In genomic region chr6:39376775-39377174, GRCm38 (mm10) we compare ENCODE assay signal across 8 mouse cellular contexts. TPM values are rescaled to one million over a fixed set of nuclear protein-coding genes. Genes with fewer than 3 reads are reported as not detected.
A peak's percentile ranks its signal among the peaks of the same experiment; 100 is the strongest.
DNase-seq lines count a peak whose midpoint lies in the region; ATAC-seq and TF ChIP-seq lines count a peak whose summit lies in the region.

No protein-coding gene starts in this region.

- 0 out of 2 replicates have a peak, but pooled peaks cover 4% of the 10 kb centered on the region for H3K36me3 ChIP-seq in lung, embryonic 16.5 days (ENCODE audit: control insufficient read depth, insufficient read depth, low read length)
- H3K36me3 ChIP-seq in forebrain, embryonic 10.5 days (replicated peaks), result peaks cover 16% of the 10 kb centered on the region
- 0 out of 2 replicates have a peak, but pooled peaks cover 3% of the 10 kb centered on the region for H3K36me3 ChIP-seq in limb, embryonic 11.5 days (ENCODE audit: control insufficient read depth, insufficient read depth, low read length)

- peaks cover 16% of the 10 kb centered on the region for H3K4me1 ChIP-seq in lung, embryonic 16.5 days (replicated peaks; ENCODE audit: control insufficient read depth, insufficient read depth, low read length)
- peaks cover 33% of the 10 kb centered on the region for H3K4me1 ChIP-seq in forebrain, embryonic 10.5 days
- H3K4me1 ChIP-seq in limb, embryonic 11.5 days (ENCODE audit: control insufficient read depth, insufficient read depth, low read length), result no peaks in the 10 kb centered on the region
- H3K4me1 ChIP-seq in olfactory bulb, adult 2 months (ENCODE audit: control insufficient read depth, insufficient read depth, low read length), result peaks cover 3% of the 10 kb centered on the region; the same call in 1 of the 2 replicates

- ATAC-seq in lung, embryonic 16.5 days (ENCODE audit: low read depth), result no peak
- no peak for ATAC-seq in limb, embryonic 11.5 days (ENCODE audit: insufficient number of reproducible peaks, low FRiP score, low TSS enrichment, low read depth)
- no peak for ATAC-seq in frontal cortex, adult (ENCODE audit: low TSS enrichment)

- no peaks in the 10 kb centered on the region for H3K9me3 ChIP-seq in lung, embryonic 16.5 days (ENCODE audit: control insufficient read depth, low read length)
- no peaks in the 10 kb centered on the region; the same call in 1 of the 2 replicates for H3K9me3 ChIP-seq in forebrain, embryonic 10.5 days
- no peaks in the 10 kb centered on the region for H3K9me3 ChIP-seq in limb, embryonic 11.5 days (ENCODE audit: control insufficient read depth, low read length)

- TF ChIP-seq POLR2A in olfactory bulb, adult 2 months (IDR thresholded peaks at IDR 0.05; ENCODE audit: insufficient read depth, low read depth, low read length), result no peak

- H3K4me3 ChIP-seq in lung, embryonic 16.5 days (ENCODE audit: low read length), result peak overlapping the region; percentile 90
- H3K4me3 ChIP-seq in forebrain, embryonic 10.5 days, result peak overlapping the region; percentile 99
- H3K4me3 ChIP-seq in limb, embryonic 11.5 days (ENCODE audit: low read depth, low read length), result peak overlapping the region; percentile 92
- peak overlapping the region; percentile 84 for H3K4me3 ChIP-seq in olfactory bulb, adult 2 months (ENCODE audit: insufficient read depth, low read depth, low read length)

- DNase-seq in lung, postnatal 36 days, result no peak
- no peak for DNase-seq in forebrain, embryonic 10.5 days (ENCODE audit: extremely low spot score, low spot score)
- no peak for DNase-seq in limb, embryonic 11.5 days (ENCODE audit: low spot score)
- no peak for DNase-seq in kidney, postnatal 14 days
- no peak for DNase-seq in layer of hippocampus, adult 18-20 months (ENCODE audit: low spot score in 2 of 2)

- H3K27me3 ChIP-seq in lung, embryonic 16.5 days (ENCODE audit: control insufficient read depth, insufficient read depth, low read depth, low read length), result no peaks in the 10 kb centered on the region
- peaks cover 33% of the 10 kb centered on the region for H3K27me3 ChIP-seq in forebrain, embryonic 10.5 days (ENCODE audit: poor library complexity, severe bottlenecking)
- H3K27me3 ChIP-seq in limb, embryonic 11.5 days (ENCODE audit: control insufficient read depth, insufficient read depth, low read length), result no peaks in the 10 kb centered on the region

- 10% methylated on average over 9 of the region's 9 CpGs for whole genome bisulfite sequencing in lung, embryonic 16.5 days
- 31% methylated on average over 9 of the region's 9 CpGs for WGBS in forebrain, embryonic 10.5 days
- 22% methylated on average over 9 of the region's 9 CpGs for WGBS in limb, embryonic 11.5 days
- WGBS in olfactory bulb, adult 2 months, result 18% methylated on average over 9 of the region's 9 CpGs

- TF ChIP-seq CTCF in olfactory bulb, adult 2 months (IDR thresholded peaks at IDR 0.05; ENCODE audit: insufficient read depth, low read depth, low read length), result no peak

- H3K9ac ChIP-seq in lung, embryonic 16.5 days (ENCODE audit: low read length), result peak overlapping the region; percentile 92
- H3K9ac ChIP-seq in limb, embryonic 11.5 days (ENCODE audit: low read length), result peak overlapping the region; percentile 85

- H3K4me2 ChIP-seq in lung, embryonic 16.5 days (ENCODE audit: low read depth, low read length), result peak overlapping the region; percentile 61
- peak overlapping the region; percentile 57 for H3K4me2 ChIP-seq in limb, embryonic 11.5 days (ENCODE audit: low read depth, severe bottlenecking)

- no peak overlapping the region for H3K27ac ChIP-seq in lung, embryonic 16.5 days (ENCODE audit: low read length)
- H3K27ac ChIP-seq in forebrain, embryonic 10.5 days, result peak overlapping the region; percentile 93
- H3K27ac ChIP-seq in limb, embryonic 11.5 days (replicated peaks; ENCODE audit: low read depth, low read length), result no peak overlapping the region
- H3K27ac ChIP-seq in olfactory bulb, adult 2 months (ENCODE audit: insufficient read depth, low read depth, low read length), result no peak overlapping the region

RNA-seq across cellular contexts. Expression of gene Slc37a3, which starts 0.7 kb away (rescaled TPM):
- polyA plus RNA-seq in lung, embryonic 16.5 days (2015; fragmentation: Nextera tagmentation; extraction: Ambion mirVana), result 37.6 and 40.4 TPM in 2 replicates
- 38.8 and 41.0 TPM in 2 replicates for polyA plus RNA-seq in forebrain, embryonic 10.5 days (2016; fragmentation: Nextera tagmentation; extraction: Ambion mirVana)
- polyA plus RNA-seq in limb, embryonic 11.5 days (2014; fragmentation: Nextera tagmentation; extraction: Ambion mirVana), result 50.7 and 50.8 TPM in 2 replicates
- polyA plus RNA-seq in olfactory bulb, adult 2 months (2012; ENCODE audit: insufficient read depth, insufficient read length, low replicate concordance, missing spikeins), result not detected in 2 replicates
- 10 to 100 TPM; 66.2 to 75.6 TPM for total RNA-seq in layer of hippocampus, adult 18-20 months (2021)

RNA-seq across cellular contexts. Expression of gene Rab19, which starts 4.2 kb away (rescaled TPM):
- polyA plus RNA-seq in lung, embryonic 16.5 days (2015; fragmentation: Nextera tagmentation; extraction: Ambion mirVana), result 5.6 and 6.6 TPM in 2 replicates
- 0.48 and 0.67 TPM in 2 replicates for polyA plus RNA-seq in forebrain, embryonic 10.5 days (2016; fragmentation: Nextera tagmentation; extraction: Ambion mirVana)
- 0.45 and 0.67 TPM in 2 replicates for polyA plus RNA-seq in limb, embryonic 11.5 days (2014; fragmentation: Nextera tagmentation; extraction: Ambion mirVana)
- polyA plus RNA-seq in olfactory bulb, adult 2 months (2012; ENCODE audit: insufficient read depth, insufficient read length, low replicate concordance, missing spikeins), result not detected in 2 replicates
- not detected for total RNA-seq in layer of hippocampus, adult 18-20 months (2021)

RNA-seq across cellular contexts. Expression of gene Mkrn1, which starts 43.5 kb away (rescaled TPM):
- polyA plus RNA-seq in lung, embryonic 16.5 days (2015; fragmentation: Nextera tagmentation; extraction: Ambion mirVana), result 60.4 and 68.9 TPM in 2 replicates
- polyA plus RNA-seq in forebrain, embryonic 10.5 days (2016; fragmentation: Nextera tagmentation; extraction: Ambion mirVana), result 62.1 and 65.2 TPM in 2 replicates
- polyA plus RNA-seq in limb, embryonic 11.5 days (2014; fragmentation: Nextera tagmentation; extraction: Ambion mirVana), result 35.9 and 36.8 TPM in 2 replicates
- polyA plus RNA-seq in olfactory bulb, adult 2 months (2012; ENCODE audit: insufficient read depth, insufficient read length, low replicate concordance, missing spikeins), result not detected in 2 replicates
- 100 to 1,000 TPM; 113 to 118 TPM for total RNA-seq in layer of hippocampus, adult 18-20 months (2021)
